Mouse (Mus musculus) small intestine, adult 2 months (tissue): ENCODE data around the gene Igf2bp1. TPM values are rescaled to one million over a fixed set of nuclear protein-coding genes. Genes with fewer than 3 reads are reported as not detected.

Experiments used
- H3K27ac ChIP-seq: fragments of 200-500 bp; 2 replicates; pipeline ENCODE4 v1.5.1; 2012; ENCODE audit warnings: low read depth, low read length, control low read depth, inconsistent platforms; ENCODE audit not compliant: insufficient read depth
- H3K27me3 ChIP-seq: fragments of 200-500 bp; 2 replicates; pipeline ENCODE4 v1.6.1; 2012; ENCODE audit warnings: mild to moderate bottlenecking, moderate library complexity, low read length, inconsistent platforms; ENCODE audit not compliant: control insufficient read depth, insufficient read depth
- H3K36me3 ChIP-seq: fragments of 200-500 bp; 2 replicates; pipeline ENCODE4 v1.6.1; 2012; ENCODE audit warnings: mild to moderate bottlenecking, low read length, control low read depth, inconsistent platforms; ENCODE audit not compliant: control insufficient read depth, insufficient read depth
- H3K4me1 ChIP-seq: fragments of 200-500 bp; 2 replicates; pipeline ENCODE4 v1.6.1; 2012; ENCODE audit warnings: low read length, inconsistent platforms, mixed read lengths; ENCODE audit not compliant: control insufficient read depth, insufficient read depth, insufficient read length
- H3K4me3 ChIP-seq: fragments of 200-500 bp; 2 replicates; pipeline ENCODE4 v1.5.1; 2012; ENCODE audit warnings: low read depth, mild to moderate bottlenecking, control low read depth, inconsistent platforms, low read length, moderate library complexity
- CTCF ChIP-seq: fragments of 200-500 bp; IDR thresholded peaks from 2 replicates; pipeline ENCODE4 v1.5.1; 2012; ENCODE audit warnings: low read depth, mild to moderate bottlenecking, control low read depth, inconsistent platforms, low read length, moderate library complexity, mixed read lengths; ENCODE audit not compliant: insufficient replicate concordance, insufficient read length; ENCODE audit errors: extremely low read depth
- POLR2A ChIP-seq: fragments of 200-500 bp; IDR thresholded peaks from 2 replicates; pipeline ENCODE4 v1.6.1; 2012; ENCODE audit warnings: low read depth, mild to moderate bottlenecking, control low read depth, inconsistent platforms, low read length, moderate library complexity
- WGBS: fragments of 180-500 bp; shearing (Covaris S2); methylation state at CpG from one replicate; pipeline ENCODE4 v1.1.7; 2018; 5-methylcytosine and 5-hydroxymethylcytosine counted together
- polyA plus RNA-seq: library from polyadenylated mRNA; depleted of rRNA; stranded (reverse); fragments of >200 nt; gene quantifications from 2 replicates; pipeline ENCODE4 v1.2.3, GENCODE M21; 2012; rRNA removed

The Igf2bp1 gene
- 0.11 TPM in 1 of 2 replicates, not detected in the other for polyA plus RNA-seq

DNA sequence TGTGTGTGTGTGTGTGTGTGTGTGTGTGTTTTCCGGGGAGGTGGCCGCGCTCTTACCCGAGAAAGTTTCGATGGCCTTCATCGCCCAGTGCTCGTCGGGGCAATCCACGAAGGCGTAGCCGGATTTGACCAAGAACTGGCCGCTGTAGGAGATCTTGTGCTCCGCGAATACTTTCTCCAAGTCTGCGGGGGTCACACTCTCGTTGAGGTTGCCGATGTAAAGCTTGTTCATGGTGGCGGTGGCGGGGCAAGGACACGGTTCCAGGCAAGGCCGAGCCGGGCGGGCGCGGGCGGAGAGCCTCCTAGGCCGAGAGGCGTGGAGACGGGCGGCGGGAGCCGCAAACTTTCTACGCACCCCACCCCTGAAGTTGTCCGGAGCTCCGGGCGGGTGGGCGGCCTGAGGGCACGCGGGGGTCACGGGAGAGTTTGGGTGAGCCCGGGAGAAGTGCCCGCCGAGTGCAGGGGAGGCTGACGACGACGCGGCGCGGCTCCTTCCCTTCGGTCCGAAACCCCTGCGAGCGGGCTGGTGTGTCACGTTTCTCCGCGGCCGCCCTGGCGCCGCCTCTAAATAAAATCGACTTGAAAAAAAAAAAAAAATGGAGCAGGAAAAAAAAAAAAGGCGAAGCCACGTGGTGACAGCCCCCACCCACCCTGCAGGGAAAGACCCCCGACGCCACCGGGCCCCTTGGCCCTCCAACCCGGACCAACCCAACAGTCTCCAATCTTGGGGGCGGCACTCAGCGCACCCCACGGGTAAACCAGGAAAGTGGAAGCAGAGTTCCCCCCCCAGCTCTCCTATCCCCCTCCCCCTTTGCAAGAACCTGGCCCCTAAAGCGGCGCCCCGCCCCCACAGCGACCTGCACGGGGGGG, at the start of gene Igf2bp1:
TSS of gene Igf2bp1 (minus strand) at position 538 of the 869 bp plus-strand sequence.
- Histone ChIP-seq H3K4me3 (peak within 1 kb of the TSS; percentile 54), H3K27ac (no peak within 1 kb of the TSS), H3K4me1 (peaks cover 21% of the 10 kb centered on the region), H3K27me3 (peaks cover 72% of the 10 kb centered on the region), H3K36me3 (no peaks in the 10 kb centered on the region)
- TF ChIP-seq CTCF (no peak), POLR2A (no peak)
- 2% methylated on average over 72 of the region's 74 CpGs for WGBS

- Histone ChIP-seq H3K4me1 (no peaks in the 10 kb centered on the region), H3K36me3 (peaks cover 79% of the 10 kb centered on the region), H3K4me3 (no peak overlapping the region), H3K27ac (no peak overlapping the region), H3K27me3 (no peaks in the 10 kb centered on the region)
- no peak for TF ChIP-seq CTCF
- TF ChIP-seq POLR2A = no peak
- 91% methylated on average over 3 of the region's 3 CpGs for whole genome bisulfite sequencing
These were observed 45.1 kb upstream of the Igf2bp1 start for GRCm38 (mm10) chr11:96050854-96051253.

GRCm38 (mm10) chr11:96049939-96050338, 44.2 kb upstream of the Igf2bp1 start:
- H3K36me3 ChIP-seq = peaks cover 78% of the 10 kb centered on the region
- no peak overlapping the region for H3K27ac ChIP-seq
- no peaks in the 10 kb centered on the region for H3K27me3 ChIP-seq
- H3K4me1 ChIP-seq = no peaks in the 10 kb centered on the region
- H3K4me3 ChIP-seq = no peak overlapping the region
- WGBS = 83% methylated on average over 4 of the region's 4 CpGs
- TF ChIP-seq POLR2A (no peak), CTCF (no peak)

DNA sequence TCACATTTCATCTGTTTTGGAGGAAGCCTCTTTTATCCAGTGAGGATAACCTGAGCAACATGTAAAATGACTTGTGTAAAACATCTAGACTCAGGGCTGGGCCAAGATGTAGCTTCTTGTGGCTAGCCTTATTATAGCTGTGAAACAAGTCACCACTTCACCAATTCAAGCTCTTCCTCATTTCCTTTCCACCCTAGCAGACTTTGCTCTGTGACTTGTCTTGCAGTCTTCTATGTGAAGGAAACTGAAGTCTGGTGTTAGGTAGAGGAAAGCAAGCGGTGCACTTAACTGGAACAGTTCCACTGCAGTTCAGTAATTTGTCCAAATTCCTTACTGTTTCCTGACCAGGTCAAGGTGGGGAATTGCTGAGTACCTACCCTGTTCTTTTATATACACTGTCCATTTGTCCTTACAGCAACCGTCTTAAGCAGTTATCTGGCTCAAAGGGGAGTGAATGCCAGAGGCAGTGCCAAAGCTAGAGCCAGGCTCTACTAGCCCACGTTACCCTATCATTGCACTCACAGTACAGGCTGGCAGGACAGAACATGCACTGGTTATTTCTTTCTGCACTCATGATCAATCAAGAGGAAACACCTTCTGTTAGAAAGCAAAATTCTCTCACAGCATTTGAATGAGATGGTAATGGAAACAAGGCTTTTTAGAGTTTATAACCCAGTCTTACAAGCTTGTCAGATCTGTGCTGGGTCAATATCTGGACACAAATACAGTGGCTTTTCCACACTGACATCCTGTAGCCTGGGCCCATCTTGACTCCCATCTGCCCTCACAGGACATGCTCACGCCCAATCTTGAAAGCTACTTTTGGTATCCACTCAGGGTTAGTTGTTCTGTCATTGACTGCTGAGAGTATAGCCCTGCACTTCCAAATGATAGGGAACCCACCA, 42.0 kb upstream of the Igf2bp1 start:
- Histone ChIP-seq H3K4me3 (no peak overlapping the region), H3K27me3 (no peaks in the 10 kb centered on the region), H3K4me1 (no peaks in the 10 kb centered on the region), H3K27ac (no peak overlapping the region), H3K36me3 (peaks cover 77% of the 10 kb centered on the region)
- WGBS = 79% methylated on average over 4 of the region's 4 CpGs
- TF ChIP-seq POLR2A (no peak), CTCF (no peak)

- Histone ChIP-seq H3K36me3 (peaks cover 75% of the 10 kb centered on the region), H3K27me3 (no peaks in the 10 kb centered on the region), H3K4me3 (no peak overlapping the region), H3K27ac (no peak overlapping the region), H3K4me1 (no peaks in the 10 kb centered on the region)
- WGBS = 44% methylated on average over 2 of the region's 2 CpGs
- no peak for TF ChIP-seq POLR2A
These were observed 41.1 kb upstream of the Igf2bp1 start for GRCm38 (mm10) chr11:96046793-96047192.

GRCm38 (mm10) chr11:96046028-96046427, 40.3 kb upstream of the Igf2bp1 start:
- H3K27ac ChIP-seq = no peak overlapping the region
- TF ChIP-seq CTCF = no peak
- no peak for TF ChIP-seq POLR2A
- WGBS = 86% methylated on average over 8 of the region's 8 CpGs
- H3K4me3 ChIP-seq = no peak overlapping the region
- H3K36me3 ChIP-seq = peaks cover 74% of the 10 kb centered on the region
- no peaks in the 10 kb centered on the region for H3K27me3 ChIP-seq
- H3K4me1 ChIP-seq = no peaks in the 10 kb centered on the region

DNA sequence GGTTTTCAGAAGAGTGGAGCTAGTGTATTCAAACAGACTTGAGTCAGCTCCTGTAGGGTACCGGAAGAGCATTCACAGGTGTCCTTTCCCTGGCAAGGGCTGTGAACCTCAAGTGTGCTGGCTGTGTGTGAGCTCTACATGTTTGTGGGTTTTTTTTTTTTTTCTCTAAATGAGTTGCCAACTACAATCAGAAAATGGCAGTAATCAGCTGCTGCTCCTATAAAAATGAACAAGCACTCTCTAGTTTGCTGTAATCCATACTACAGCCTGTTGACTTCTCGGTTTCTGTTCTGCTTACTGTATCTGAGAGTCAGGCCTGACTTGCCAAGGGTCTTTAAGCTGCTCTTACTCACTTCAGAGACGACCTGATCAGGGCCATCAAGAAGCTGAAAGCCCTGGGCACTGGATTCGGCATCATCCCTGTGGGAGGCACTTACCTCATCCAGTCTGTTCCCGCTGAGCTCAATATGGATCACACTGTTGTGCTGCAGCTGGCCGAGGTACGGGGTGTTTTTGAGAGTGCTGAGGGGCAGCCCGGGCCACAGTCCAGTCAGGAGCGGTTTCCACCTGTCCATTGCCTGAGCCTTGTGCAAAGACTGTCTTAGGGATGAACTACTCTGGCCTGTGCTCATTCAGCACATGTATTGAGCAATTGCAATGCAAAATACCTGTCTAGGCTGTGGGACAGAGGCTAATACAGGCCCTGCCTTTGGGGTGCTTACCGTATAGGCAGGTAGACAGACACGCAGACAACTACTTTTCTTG, 39.2 kb upstream of the Igf2bp1 start:
- no peak overlapping the region for H3K27ac ChIP-seq
- no peaks in the 10 kb centered on the region for H3K27me3 ChIP-seq
- 88% methylated on average over 11 of the region's 11 CpGs for WGBS
- H3K36me3 ChIP-seq = peaks cover 69% of the 10 kb centered on the region
- no peak for TF ChIP-seq POLR2A
- no peak for TF ChIP-seq CTCF
- H3K4me1 ChIP-seq = no peaks in the 10 kb centered on the region
- no peak overlapping the region for H3K4me3 ChIP-seq
